Mouse (Mus musculus) CD4-positive, CD25-positive, alpha-beta regulatory T cell, adult 4 months (primary cell): ENCODE measurements around the gene 5730522E02Rik. TPM values are rescaled to one million over a fixed set of nuclear protein-coding genes. Genes with fewer than 3 reads are reported as not detected.
"Not testable (repeated sequence)": the region's sequence is repeated elsewhere in the genome, so short reads cannot be mapped to it uniquely, and the experiment has no call there.

Source experiments
- ATAC-seq: one replicate; pipeline ENCODE4 v1.8.0; 2017
- polyA plus RNA-seq, 2 experiments: library from polyadenylated mRNA; unstranded; fragments of 100-300 nt; shearing (Covaris generic); gene quantifications; one replicate each; pipeline ENCODE4 v1.2.1; 2017

5730522E02Rik gene
- polyA plus RNA-seq, result not detected

GRCm38 (mm10) chr11:26210582-26211180 lies at the start of gene 5730522E02Rik:
Gene 5730522E02Rik, minus strand, starts transcription at chr11:26210763.
- ATAC-seq, result no peak

GRCm38 (mm10) chr11:26236540-26236939 lies 26.0 kb upstream of the 5730522E02Rik start:
- ATAC-seq, result no peak

- ATAC-seq, result no peak
Observed at GRCm38 (mm10) chr11:26229895-26230294, 19.3 kb upstream of the 5730522E02Rik start.

DNA sequence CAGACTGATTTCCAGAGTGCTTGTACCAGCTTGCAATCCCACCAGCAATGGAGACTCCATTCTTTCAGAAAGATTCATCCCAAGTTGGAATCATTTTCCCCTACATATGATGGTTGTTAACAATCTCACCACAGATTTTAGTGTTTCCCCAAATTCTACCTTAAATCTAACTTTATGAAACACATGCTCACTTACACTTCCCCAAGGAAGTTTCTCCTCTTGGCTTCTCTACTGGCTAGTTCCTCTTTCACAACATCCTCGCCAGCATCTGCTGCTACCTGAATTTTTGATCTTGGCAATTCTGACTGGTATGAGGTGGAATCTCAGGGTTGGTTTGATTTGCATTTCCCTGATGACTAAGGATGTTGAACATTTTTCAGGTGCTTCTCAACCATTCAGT lies 3.1 kb upstream of the 5730522E02Rik start:
- not testable (repeated sequence) for ATAC-seq

GRCm38 (mm10) chr11:26209811-26210581 lies 567 bp downstream of the 5730522E02Rik start:
- peak; percentile 45 for ATAC-seq

DNA sequence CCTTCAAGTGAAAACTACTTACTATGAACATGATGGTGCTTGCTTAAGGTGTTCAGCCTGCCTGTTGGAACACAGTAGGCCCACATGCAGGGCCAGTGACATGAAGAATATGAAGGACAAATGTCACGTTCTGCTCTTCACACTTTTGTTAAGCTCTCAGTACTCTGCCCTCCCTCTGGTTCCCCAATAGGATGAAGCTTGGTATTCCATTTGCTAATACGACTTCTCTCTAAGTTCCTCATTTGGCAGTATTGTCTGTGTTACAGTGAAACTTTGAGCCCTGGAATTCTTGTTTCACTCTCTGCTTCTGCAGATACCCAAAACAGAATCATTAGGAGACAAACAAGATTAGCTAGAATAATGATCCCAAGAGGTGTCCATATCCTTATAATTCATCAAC lies 7.1 kb downstream of the 5730522E02Rik start:
- no peak for ATAC-seq

DNA sequence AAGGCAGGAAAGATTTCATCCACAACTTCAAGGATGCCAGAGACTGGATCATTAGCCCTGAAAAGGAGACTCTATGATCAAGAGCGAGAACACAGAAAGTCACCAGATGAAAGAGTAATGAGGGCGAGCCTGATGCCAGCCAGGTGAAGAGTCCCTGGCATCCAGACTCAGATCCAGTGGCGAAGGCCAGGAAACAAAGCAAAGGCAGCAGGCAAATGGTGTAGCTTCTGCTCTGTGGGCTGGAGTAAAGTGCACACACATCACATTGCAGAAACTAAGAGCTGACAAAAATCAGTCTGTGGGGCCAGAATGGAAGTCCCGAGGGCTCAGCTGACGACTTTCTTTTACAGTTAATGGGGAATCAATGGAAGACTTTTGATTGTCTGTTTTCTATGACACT lies 7.7 kb downstream of the 5730522E02Rik start:
- no peak for ATAC-seq

DNA sequence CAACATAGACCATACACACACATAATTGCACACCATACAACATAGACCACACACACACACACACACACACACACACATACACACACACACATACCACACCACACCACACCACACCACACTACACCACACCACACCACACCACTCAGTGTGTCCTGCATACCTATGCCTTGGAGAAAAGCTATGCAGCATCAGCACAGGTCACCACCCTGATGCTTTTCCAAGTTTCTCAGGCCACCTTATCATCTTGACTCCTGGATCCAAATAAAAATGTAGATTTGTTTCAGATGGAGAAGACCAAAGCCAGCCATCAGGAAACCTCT lies 8.8 kb downstream of the 5730522E02Rik start:
- ATAC-seq, result no peak

DNA sequence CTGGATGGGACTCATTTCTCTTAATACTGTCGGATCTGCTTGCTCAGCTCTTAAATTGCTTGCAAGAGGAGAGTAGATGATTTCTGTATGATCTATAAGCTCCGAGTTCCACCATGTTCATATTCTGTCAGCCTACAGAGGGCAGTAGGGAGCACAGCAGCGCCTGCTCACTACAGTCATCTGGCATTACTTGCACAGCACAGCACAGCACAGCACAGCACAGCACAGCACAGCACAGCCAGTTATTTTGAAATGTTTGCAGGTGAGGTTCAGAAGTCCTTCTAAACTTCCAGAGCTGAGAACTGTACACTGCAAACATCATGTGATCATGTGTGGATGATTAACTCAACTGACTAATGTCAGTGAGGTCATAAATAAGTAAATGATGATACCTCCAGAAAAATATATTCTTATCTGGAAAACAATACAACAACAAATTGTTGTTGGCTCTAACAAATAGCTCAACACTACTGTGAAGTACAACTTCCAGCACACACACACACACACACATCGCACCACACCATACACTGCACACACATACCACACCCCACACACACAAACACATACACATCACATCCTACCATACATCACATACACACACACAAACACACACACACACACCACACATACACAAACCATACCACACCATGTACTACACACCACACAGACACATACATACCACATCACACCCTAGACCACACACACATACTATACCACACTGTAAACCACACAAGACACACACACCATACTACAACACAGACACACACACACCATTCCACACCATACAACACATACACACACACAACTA lies 9.4 kb downstream of the 5730522E02Rik start:
- ATAC-seq, result peak; percentile 70

GRCm38 (mm10) chr11:26195468-26195867 lies 15.1 kb downstream of the 5730522E02Rik start:
- no peak for ATAC-seq

DNA sequence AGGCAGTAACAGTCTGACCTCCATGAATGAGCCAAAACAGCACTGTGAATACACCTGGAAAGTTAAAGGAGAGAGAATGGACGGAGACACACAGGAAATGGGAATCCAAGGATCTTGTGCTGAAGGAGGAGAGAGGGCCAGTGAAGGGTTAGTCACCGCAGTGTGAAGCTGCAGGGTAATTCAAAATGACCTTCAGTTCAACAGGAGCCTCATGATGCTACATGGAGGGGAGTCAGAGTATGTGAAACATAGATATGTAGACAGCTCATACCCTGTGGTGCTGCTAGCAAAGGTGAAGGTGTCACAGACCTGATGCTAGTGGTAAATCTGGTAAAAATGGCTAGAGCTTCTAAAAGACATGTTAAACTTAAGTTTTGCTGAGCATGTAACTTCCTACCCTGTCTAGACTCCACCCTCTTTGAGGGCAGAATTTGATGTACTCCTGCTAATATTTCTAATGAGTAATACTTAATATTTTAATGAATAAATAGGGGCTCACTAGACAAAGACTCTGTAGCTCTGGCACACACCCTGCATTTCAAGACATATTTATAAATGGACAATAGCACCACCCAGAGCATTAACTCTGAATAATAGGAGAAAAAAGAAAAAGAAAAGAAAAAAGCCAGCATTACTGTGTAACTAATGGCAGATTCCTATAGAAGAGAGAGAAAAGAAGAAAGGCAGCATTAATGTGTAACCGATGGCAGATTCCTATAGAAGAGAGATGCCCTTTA lies 23.2 kb downstream of the 5730522E02Rik start:
- ATAC-seq, result no peak

GRCm38 (mm10) chr11:26170572-26170971 lies 40.0 kb downstream of the 5730522E02Rik start:
- ATAC-seq, result no peak

- no peak for ATAC-seq
Observed at GRCm38 (mm10) chr11:26167609-26167971, 43.0 kb downstream of the 5730522E02Rik start.

DNA sequence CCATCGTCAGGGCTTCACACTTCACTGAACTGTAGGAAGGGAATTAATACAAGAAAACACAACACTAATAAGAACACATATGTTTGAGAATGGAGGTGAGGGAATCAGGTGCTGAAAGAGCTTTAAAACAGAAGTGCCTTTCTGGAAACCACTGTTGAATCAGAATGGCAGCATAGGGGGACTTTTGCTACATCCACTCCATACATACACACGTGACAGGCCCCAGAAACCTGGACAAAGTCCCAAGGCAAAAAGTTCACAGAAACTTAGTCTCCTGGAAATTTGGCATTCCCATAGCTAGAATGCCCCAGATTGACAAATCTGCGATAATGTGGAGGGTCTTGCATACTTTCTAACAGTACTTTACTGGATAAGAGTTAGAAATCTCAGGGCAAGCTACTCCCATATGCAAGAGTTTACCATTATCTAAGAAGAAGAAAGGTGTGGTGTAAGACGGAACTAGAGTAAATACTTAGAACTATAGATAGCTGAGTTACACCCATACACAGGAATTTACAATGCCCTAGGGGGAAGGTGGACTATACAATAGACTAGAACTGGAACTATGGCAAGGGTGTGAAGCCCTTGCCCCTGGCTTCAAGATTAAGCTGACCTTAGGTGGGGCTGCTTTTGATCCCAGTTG lies 43.5 kb downstream of the 5730522E02Rik start:
- ATAC-seq, result no peak

DNA sequence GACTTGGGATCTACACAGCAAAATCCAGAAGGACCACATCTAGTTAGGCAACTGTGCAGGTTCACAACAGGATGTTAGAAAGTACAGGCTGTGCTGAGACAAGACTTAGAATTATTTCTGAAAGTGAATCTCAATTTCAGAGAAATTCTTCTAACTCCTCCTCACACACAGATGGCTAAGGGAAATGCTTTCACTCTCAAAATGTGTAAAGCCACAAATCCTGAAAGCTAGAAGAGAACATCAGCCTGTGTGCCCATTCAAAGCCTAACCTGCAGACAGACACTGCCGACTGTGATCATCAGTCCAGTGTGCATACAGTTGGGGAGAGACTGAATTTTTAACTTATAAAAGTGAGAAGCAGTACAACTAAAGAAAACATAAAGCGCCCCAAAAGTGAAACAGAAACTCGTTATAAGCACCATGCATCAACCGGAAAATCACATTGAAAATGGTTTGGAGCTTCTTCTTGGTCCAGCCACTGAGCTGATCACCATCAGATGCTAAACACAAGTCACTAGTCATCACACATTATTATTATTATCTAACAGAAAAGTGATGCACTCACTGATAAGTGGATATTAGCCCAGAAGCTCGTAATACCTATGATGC lies 45.8 kb downstream of the 5730522E02Rik start:
- ATAC-seq, result peak; percentile 76

GRCm38 (mm10) chr11:26161354-26161753 lies 49.2 kb downstream of the 5730522E02Rik start:
- no peak for ATAC-seq

GRCm38 (mm10) chr11:26159033-26159432 lies 51.5 kb downstream of the 5730522E02Rik start:
- ATAC-seq, result no peak

- no peak for ATAC-seq
Observed at GRCm38 (mm10) chr11:26140024-26140423, 70.5 kb downstream of the 5730522E02Rik start.

DNA sequence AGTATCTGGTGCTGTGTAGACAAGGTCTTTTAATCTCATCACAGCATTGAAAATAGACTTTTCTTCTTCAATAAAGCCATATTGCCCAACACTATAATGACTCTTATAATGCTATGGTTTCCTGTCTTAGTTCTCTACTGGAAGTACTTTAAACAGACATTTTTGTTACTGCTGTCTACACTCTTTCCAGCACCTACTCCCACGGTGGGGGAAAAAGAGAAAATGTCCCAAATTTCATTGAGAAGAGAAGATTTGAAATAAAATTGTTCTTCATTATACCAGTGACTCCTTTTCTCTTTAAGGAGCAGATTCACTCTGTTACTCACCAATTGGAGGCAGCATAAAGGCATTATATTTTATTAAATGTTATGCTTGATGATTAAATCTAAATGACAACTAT lies 72.5 kb downstream of the 5730522E02Rik start:
- ATAC-seq, result no peak

GRCm38 (mm10) chr11:26130911-26131310 lies 79.7 kb downstream of the 5730522E02Rik start:
- no peak for ATAC-seq

DNA sequence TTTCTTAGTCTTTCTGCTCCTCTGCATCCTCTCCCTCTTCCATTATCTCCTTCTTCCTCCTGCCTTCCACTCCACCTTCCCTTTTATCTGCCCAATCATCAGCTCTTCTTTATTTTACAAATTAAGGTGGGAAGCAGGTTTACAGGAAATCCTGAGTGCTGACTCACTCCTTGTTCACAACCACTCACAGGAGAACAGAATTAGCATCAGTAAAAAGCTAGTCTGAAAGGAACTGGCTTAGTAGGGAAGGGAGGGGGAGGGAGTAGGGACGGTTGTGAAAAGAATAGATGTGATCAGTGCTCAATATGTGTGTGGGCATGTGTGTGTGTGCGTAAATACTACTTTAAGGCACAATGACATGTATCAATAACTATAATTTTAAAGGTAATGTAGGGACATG lies 81.5 kb downstream of the 5730522E02Rik start:
- ATAC-seq, result no peak

DNA sequence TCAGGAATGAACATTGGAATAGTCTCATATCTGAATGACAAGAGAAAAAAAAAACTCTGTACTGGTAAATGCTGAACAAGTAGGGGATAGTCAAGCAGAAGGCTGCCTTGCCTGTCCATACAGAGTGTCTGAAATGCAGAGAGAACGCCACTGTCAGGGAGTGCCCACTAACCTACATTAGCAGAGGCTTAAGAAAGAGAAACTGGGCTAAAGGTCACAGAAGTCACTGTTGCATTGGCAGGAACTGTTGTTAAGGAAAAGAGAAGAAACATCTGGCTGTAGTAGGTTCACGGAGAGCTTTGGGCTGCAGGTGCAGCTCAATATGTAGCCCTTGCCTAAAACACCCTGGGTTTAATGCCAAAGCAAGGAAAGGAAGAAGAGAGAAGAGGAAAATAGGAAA lies 82.2 kb downstream of the 5730522E02Rik start:
- ATAC-seq, result no peak
